11 mouse cellular contexts compared by ENCODE assay signal in the genomic region with DNA sequence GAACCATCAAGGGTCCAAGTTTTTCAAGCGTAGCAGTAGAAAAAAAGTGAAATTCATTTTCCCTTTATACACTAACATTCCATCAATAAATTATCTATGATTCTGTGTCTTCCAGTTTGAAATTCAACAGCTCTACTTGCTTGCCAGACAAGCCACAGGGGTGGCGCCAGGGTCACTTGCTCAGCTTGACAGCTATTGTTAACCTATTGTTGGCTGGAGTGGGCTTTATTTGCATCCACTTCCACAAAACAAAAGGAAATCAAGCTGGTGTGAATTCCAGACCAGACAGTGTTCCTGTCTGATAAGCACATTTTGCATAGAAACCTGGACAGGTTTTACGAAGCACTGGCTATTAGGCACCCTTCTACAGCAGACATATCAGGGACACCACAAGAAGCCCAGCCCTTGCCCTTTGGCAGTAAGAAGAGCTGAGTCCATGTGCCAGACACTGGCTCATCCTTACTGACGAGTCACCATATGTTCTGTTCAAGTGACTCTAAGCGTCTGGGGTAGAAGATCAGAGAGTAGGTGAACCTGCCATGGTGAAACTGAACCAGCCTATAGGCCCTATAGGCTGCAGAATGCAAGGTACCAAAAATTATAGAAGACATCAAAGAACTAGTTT.
DNase-seq lines count a peak whose midpoint lies in the region.
"Had no signal": no experiment of that assay in that cellular context is flagged by ENCODE, and none has a peak within 500 bp of the region (broad histone marks: within the 10 kb centered on the region; RNA-seq: fewer than 3 reads in every experiment).

No protein-coding gene starts in this region.

- DNase-seq in kidney, postnatal 4 days: peak; percentile 20 to 33
- DNase-seq in kidney, postnatal 36 days: no peak
- peak; percentile 87 for DNase-seq in Muller cell, postnatal 12 days (ENCODE audit: inconsistent ontology term)
- DNase-seq in cerebellum, adult 9-10 months: peak; percentile 21
- DNase-seq in embryo, embryonic 9.5 days (ENCODE audit: extremely low spot score): peak; percentile 15
- no peak for DNase-seq in adrenal gland, postnatal 25 days
- DNase-seq in spleen, postnatal 36 days (ENCODE audit: low spot score in 2 of 2): no peak
- no peak for DNase-seq in urinary bladder, postnatal 25 days (ENCODE audit: low spot score)
- DNase-seq: kidney, adult 9 months; lung, adult 2 months; thymus, postnatal 25 days had no signal

Comparison
In these comparisons a context has a peak if more than half of its experiments do, and no peak if none do; other contexts are left out.
1. DNase-seq: peak in kidney, postnatal 4 days (2 of 2), Muller cell, postnatal 12 days (single experiment), cerebellum, adult 9-10 months (single experiment) and embryo, embryonic 9.5 days (single experiment); none in kidney, postnatal 36 days (0 of 2), adrenal gland, postnatal 25 days (single experiment), spleen, postnatal 36 days (0 of 2) and urinary bladder, postnatal 25 days (single experiment).